Mouse (Mus musculus): ENCODE results near the gene Trmt1. TPM values are rescaled to one million over a fixed set of nuclear protein-coding genes. Genes with fewer than 3 reads are reported as not detected.

Gene Trmt1
- polyA plus RNA-seq, 1 experiment from 2014 or later = 27.7 TPM

DNA sequence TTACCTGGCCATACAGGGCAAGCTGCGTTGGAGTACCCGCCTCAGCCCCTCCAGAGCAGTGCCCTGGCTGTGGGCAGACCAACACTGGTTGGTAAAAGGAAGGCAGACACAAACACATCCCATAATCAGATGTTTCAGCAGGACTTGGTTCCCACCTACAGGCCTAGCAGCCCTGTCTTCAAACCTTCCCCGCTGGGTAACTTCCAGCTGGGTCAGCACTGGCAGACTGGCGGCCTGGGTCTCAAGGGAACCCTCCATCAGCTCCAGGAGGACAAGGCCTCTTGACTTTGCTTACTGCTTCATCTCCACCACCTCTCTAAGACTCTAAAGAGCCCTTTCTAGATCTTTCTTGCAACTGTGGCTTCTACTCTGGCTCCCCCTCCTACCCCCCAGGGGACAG, 50.4 kb downstream of the Trmt1 start:
- peaks cover 35% of the 10 kb centered on the region for H3K4me1 ChIP-seq (ENCODE audit: control insufficient read depth, low read depth, low read length)
- no peak overlapping the region for H3K4me3 ChIP-seq (ENCODE audit: low read depth, low read length)
- no peak overlapping the region for H3K27ac ChIP-seq (ENCODE audit: low read length)
- no peak for ATAC-seq (ENCODE audit: low read depth)
- no peaks in the 10 kb centered on the region for H3K9me3 ChIP-seq (replicated peaks; ENCODE audit: control insufficient read depth, low read length)
- H3K36me3 ChIP-seq (ENCODE audit: control insufficient read depth, insufficient read depth) = no peaks in the 10 kb centered on the region
- peaks cover 13% of the 10 kb centered on the region for H3K27me3 ChIP-seq (ENCODE audit: control insufficient read depth, insufficient read depth, low read depth, low read length)
- H3K9ac ChIP-seq (ENCODE audit: low read depth, low read length) = no peak overlapping the region
- WGBS (ENCODE audit: insufficient replicate concordance) = 90% methylated on average over 4 of the region's 4 CpGs
- H3K4me2 ChIP-seq (ENCODE audit: low read depth, low read length) = no peak overlapping the region

DNA sequence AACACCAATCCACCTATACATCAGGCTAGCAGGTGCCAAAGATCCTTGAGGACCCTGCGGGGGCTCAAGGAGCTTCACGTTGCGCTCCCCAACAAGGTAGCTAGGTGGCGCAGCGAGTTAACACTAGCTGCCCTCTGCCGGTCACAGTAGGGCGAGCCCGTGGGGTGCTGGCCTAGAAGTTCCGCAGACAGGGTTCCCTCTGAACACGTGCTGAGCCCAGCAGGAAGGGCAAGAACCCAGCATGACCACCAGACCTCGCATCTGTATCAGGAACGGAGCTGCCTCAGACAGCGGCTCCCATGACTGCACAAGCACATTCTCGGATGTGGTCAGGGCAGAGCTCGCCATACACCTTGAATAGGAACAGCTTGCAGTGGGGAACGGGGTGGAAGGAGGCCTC, 51.5 kb downstream of the Trmt1 start:
- Histone ChIP-seq H3K4me2 (ENCODE audit: low read depth, low read length) (peak overlapping the region; percentile 50), H3K36me3 (ENCODE audit: control insufficient read depth, insufficient read depth) (no peaks in the 10 kb centered on the region), H3K4me3 (ENCODE audit: low read depth, low read length) (peak overlapping the region; percentile 26), H3K4me1 (ENCODE audit: control insufficient read depth, low read depth, low read length) (peaks cover 27% of the 10 kb centered on the region), H3K9ac (ENCODE audit: low read depth, low read length) (peak overlapping the region; percentile 38), H3K27ac (ENCODE audit: low read length) (no peak overlapping the region), H3K27me3 (ENCODE audit: control insufficient read depth, insufficient read depth, low read depth, low read length) (peaks cover 14% of the 10 kb centered on the region), H3K9me3 (replicated peaks; ENCODE audit: control insufficient read depth, low read length) (no peaks in the 10 kb centered on the region)
- WGBS (ENCODE audit: insufficient replicate concordance) = 1% methylated on average over 16 of the region's 16 CpGs
- peak; percentile 74 for ATAC-seq (ENCODE audit: low read depth)

DNA sequence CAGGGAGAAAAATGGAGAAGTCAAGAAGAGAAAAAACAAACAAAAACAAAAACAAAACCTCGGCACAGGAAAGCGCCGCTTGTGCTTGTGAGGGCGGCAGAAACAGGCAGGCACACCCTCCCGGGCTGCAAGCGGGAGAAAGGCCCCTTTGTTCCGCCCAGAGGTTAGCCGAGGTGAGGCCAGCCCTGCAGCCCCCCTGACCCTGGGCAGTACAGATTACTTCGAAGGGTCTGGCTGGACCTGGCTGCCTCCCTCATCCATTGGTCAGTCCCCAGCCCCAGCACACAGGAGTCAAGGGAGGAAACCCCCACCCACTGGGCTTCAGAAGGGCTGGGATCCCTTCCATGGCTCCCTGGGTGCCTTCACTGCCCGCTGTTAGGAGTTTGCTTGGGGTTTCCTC, 52.2 kb downstream of the Trmt1 start:
- 32% methylated on average over 10 of the region's 10 CpGs for WGBS (ENCODE audit: insufficient replicate concordance)
- no peak for ATAC-seq (ENCODE audit: low read depth)
- Histone ChIP-seq H3K4me1 (ENCODE audit: control insufficient read depth, low read depth, low read length) (peaks cover 27% of the 10 kb centered on the region), H3K4me2 (ENCODE audit: low read depth, low read length) (peak overlapping the region; percentile 50), H3K27ac (ENCODE audit: low read length) (no peak overlapping the region), H3K27me3 (ENCODE audit: control insufficient read depth, insufficient read depth, low read depth, low read length) (peaks cover 15% of the 10 kb centered on the region), H3K4me3 (ENCODE audit: low read depth, low read length) (peak overlapping the region; percentile 26; the same call in 1 of the 2 replicates), H3K9me3 (replicated peaks; ENCODE audit: control insufficient read depth, low read length) (no peaks in the 10 kb centered on the region), H3K36me3 (ENCODE audit: control insufficient read depth, insufficient read depth) (no peaks in the 10 kb centered on the region), H3K9ac (ENCODE audit: low read depth, low read length) (peak overlapping the region; percentile 38; the same call in 1 of the 2 replicates)

DNA sequence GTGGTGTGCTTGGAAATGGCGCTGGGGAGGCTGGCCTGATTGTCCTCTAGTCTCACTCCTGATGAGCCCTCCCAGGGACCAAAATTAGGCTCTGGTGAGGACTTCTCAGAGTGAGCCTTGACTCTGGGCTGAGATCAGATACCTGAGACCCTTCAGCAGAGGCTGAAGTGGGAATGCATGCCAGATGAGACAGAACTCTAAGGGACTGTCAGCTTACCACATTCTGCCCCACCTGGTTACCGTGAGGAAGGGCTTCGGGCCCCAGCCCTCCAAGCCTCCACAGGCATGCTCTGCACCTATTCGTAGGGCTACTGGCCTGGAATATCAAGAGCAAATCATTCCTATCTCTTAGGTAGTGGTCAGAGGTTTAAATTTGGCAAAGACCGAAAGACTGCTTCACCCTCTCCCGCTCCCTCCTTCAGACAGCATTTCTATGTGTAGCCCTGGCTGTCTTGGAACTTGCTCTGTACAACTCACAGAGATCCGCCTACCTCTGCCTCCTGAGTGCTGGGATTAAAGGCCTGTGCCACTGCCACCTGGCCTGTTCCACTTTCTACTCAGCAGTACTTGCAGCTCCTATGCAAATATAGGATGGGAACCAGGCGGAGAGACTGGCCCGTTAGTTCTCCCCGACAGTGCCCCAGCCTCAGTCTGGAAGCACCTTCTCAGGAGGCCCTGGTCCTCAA, 52.8 kb downstream of the Trmt1 start:
- Histone ChIP-seq H3K27ac (ENCODE audit: low read length) (no peak overlapping the region), H3K9ac (ENCODE audit: low read depth, low read length) (no peak overlapping the region), H3K9me3 (replicated peaks; ENCODE audit: control insufficient read depth, low read length) (no peaks in the 10 kb centered on the region), H3K27me3 (ENCODE audit: control insufficient read depth, insufficient read depth, low read depth, low read length) (peaks cover 15% of the 10 kb centered on the region), H3K36me3 (ENCODE audit: control insufficient read depth, insufficient read depth) (no peaks in the 10 kb centered on the region), H3K4me2 (ENCODE audit: low read depth, low read length) (no peak overlapping the region), H3K4me3 (ENCODE audit: low read depth, low read length) (no peak overlapping the region), H3K4me1 (ENCODE audit: control insufficient read depth, low read depth, low read length) (peaks cover 30% of the 10 kb centered on the region)
- WGBS (ENCODE audit: insufficient replicate concordance) = 70% methylated on average over 10 of the region's 10 CpGs
- ATAC-seq (ENCODE audit: low read depth) = no peak

DNA sequence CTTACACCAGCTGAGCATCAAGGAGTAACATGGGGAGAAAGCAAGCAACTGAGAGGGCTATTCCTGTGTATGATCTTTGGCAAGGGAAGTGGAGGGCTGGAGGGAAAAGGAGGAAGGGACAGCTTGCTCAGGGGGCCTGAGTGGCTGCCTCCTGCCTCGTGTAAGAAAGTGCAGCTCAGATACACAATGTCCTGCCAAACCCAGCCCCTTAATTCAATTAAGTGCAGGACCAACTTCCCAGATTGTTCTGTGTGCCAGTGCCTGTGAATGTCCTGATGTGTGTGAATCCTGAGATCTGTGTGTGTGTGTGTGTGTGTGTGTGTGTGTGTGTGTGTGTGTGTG, 53.3 kb downstream of the Trmt1 start:
- Histone ChIP-seq H3K27me3 (ENCODE audit: control insufficient read depth, insufficient read depth, low read depth, low read length) (peaks cover 15% of the 10 kb centered on the region), H3K9ac (ENCODE audit: low read depth, low read length) (no peak overlapping the region), H3K9me3 (replicated peaks; ENCODE audit: control insufficient read depth, low read length) (no peaks in the 10 kb centered on the region), H3K4me1 (ENCODE audit: control insufficient read depth, low read depth, low read length) (peaks cover 35% of the 10 kb centered on the region), H3K4me3 (ENCODE audit: low read depth, low read length) (no peak overlapping the region), H3K36me3 (ENCODE audit: control insufficient read depth, insufficient read depth) (no peaks in the 10 kb centered on the region), H3K4me2 (ENCODE audit: low read depth, low read length) (no peak overlapping the region), H3K27ac (ENCODE audit: low read length) (no peak overlapping the region)
- WGBS (ENCODE audit: insufficient replicate concordance) = 23% methylated on average over 1 of the region's 1 CpGs
- no peak for ATAC-seq (ENCODE audit: low read depth)

DNA sequence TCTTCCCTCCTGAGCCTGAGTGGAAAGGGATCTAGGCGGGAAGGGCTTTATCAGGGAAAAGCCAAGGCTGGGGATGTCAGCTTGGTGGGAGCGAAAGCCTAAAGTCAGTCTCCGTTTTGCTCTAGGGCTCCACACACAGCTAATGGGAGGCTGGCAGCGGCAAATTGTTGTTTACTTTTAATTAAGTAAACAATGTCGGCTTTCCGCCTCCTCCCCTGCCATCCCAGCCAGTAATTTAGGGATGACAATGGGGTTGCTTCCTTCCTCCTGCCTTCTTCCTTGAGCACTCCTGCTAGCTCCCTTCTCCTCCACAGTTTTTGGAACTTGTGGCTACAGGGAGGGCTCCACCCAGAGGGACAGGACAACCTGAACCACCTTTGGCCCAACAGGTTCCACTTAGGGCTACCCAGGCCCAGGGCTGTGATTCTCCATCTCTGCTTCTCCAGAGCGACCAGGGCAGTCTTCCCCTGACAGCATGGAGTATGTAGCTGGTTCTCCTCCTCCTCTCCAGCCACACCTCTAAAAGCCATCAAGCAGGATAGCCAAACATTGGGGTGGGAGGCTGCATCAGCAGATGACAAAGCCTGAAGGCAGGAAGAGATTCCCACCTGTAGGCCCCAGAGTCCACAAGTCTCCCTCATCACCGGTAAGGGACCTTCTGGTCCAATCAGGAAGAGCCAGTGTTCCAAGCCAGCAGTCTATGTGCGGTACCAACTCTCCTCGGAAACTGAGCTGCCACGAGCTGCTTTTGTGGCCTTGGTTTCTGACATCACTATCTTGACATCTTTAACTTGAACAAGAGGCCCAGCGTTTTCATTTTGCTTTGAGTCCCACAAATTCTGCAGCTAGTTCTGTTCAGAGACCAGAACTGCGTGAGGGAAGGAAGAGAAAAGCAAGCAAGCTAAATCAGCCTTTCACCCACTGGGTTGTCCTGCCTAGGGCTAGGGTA, 55.1 kb downstream of the Trmt1 start:
- no peaks in the 10 kb centered on the region for H3K36me3 ChIP-seq (ENCODE audit: control insufficient read depth, insufficient read depth)
- no peak overlapping the region for H3K27ac ChIP-seq (ENCODE audit: low read length)
- peaks cover 43% of the 10 kb centered on the region for H3K4me1 ChIP-seq (ENCODE audit: control insufficient read depth, low read depth, low read length)
- H3K9ac ChIP-seq (ENCODE audit: low read depth, low read length) = no peak overlapping the region
- H3K4me2 ChIP-seq (ENCODE audit: low read depth, low read length) = no peak overlapping the region
- H3K9me3 ChIP-seq (replicated peaks; ENCODE audit: control insufficient read depth, low read length) = no peaks in the 10 kb centered on the region
- no peak for ATAC-seq (ENCODE audit: low read depth)
- 58% methylated on average over 13 of the region's 13 CpGs for WGBS (ENCODE audit: insufficient replicate concordance)
- H3K4me3 ChIP-seq (ENCODE audit: low read depth, low read length) = no peak overlapping the region
- peaks cover 15% of the 10 kb centered on the region for H3K27me3 ChIP-seq (ENCODE audit: control insufficient read depth, insufficient read depth, low read depth, low read length)

DNA sequence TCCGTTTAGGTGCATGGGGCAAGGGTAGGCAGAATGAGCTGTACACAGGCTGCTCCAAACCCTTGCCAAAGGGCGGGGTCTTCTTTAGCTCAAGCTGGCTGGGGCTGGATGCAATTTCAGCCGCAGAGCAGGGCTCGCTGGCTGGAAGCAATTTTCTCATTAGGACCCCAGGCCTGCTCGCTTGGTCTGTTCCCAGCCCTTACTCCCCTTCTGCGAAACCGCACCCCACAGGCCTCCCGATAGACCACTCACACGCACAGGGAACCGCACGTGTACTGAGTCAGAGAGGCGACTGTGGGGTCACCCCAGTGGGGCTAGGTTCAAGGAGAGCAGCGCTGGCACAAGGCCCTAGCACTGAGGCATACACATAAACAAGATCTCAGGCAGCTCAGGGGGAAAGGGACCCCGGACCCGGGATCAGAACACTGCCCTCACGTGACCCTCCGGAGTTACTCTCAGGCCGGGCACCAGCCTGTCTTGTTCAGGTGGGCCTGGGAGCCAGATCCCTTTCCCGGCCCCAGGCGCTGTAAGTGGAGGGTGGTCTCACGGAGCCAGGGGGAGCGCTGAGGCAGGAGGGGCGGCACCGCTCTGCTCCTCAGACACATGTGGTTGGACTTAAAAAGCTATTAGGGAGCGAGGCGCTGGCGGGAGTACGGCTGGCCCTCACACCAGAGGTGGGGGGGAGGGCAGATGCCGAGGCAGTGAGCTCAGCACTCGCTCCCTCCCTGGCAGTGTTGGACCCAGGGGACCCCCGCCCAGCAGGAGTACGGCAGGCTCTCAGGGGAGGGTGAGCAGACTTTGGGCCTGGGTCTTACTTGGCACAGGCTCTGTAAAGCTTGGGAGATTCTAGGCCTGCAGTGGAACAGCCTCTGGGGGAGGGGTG, 56.3 kb downstream of the Trmt1 start:
- Histone ChIP-seq H3K27ac (ENCODE audit: low read length) (no peak overlapping the region), H3K4me3 (ENCODE audit: low read depth, low read length) (no peak overlapping the region)

DNA sequence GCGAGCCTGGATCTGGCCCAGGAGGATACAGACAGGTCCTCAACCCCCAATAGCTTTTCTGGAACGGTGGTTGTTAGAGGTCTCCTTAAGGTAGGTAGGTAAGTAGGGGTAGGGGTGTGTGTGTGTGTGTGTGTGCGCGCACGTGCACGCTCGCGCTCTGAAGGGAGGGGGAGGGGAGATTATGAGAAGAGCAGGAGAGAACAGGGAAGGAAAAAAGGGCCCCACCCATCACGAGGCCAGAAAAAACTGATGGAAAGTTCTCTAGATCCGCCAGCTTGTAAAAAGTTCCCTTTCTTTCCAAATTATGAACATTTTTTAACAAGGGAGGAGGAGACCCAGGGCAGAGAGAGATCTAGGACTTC, 56.9 kb downstream of the Trmt1 start:
- no peak overlapping the region for H3K4me2 ChIP-seq (ENCODE audit: low read depth, low read length)

More for the DNA sequence above, 56.3 kb downstream of the Trmt1 start:
- Histone ChIP-seq H3K4me1 (ENCODE audit: control insufficient read depth, low read depth, low read length) (peaks cover 41% of the 10 kb centered on the region), H3K27me3 (ENCODE audit: control insufficient read depth, insufficient read depth, low read depth, low read length) (peaks cover 15% of the 10 kb centered on the region), H3K9ac (ENCODE audit: low read depth, low read length) (no peak overlapping the region), H3K9me3 (replicated peaks; ENCODE audit: control insufficient read depth, low read length) (no peaks in the 10 kb centered on the region), H3K4me2 (ENCODE audit: low read depth, low read length) (no peak overlapping the region), H3K36me3 (ENCODE audit: control insufficient read depth, insufficient read depth) (no peaks in the 10 kb centered on the region)
- 57% methylated on average over 32 of the region's 32 CpGs for WGBS (ENCODE audit: insufficient replicate concordance)
- ATAC-seq (ENCODE audit: low read depth) = no peak

More for the DNA sequence above, 56.9 kb downstream of the Trmt1 start:
- 0 out of 2 replicates have a peak, but pooled peaks have one; percentile 5 for ATAC-seq (ENCODE audit: low read depth)
- Histone ChIP-seq H3K9me3 (replicated peaks; ENCODE audit: control insufficient read depth, low read length) (no peaks in the 10 kb centered on the region), H3K27ac (ENCODE audit: low read length) (no peak overlapping the region), H3K4me3 (ENCODE audit: low read depth, low read length) (no peak overlapping the region), H3K9ac (ENCODE audit: low read depth, low read length) (no peak overlapping the region), H3K36me3 (ENCODE audit: control insufficient read depth, insufficient read depth) (no peaks in the 10 kb centered on the region), H3K27me3 (ENCODE audit: control insufficient read depth, insufficient read depth, low read depth, low read length) (peaks cover 15% of the 10 kb centered on the region), H3K4me1 (ENCODE audit: control insufficient read depth, low read depth, low read length) (peaks cover 35% of the 10 kb centered on the region)
- 43% methylated on average over 10 of the region's 10 CpGs for WGBS (ENCODE audit: insufficient replicate concordance)
